Mouse (Mus musculus) ES-E14 (cell line): ENCODE measurements around the gene Bik. TPM values are rescaled to one million over a fixed set of nuclear protein-coding genes. Genes with fewer than 3 reads are reported as not detected.
"Not testable (repeated sequence)": the region's sequence is repeated elsewhere in the genome, so short reads cannot be mapped to it uniquely, and the experiment has no call there.

Experiments used
- DNase-seq: peaks from one replicate; pipeline ENCODE4 v3.0.0-alpha.2; 2013; ENCODE audit warnings: low read depth, low spot score
- H3K27ac ChIP-seq: 2 replicates; pipeline ENCODE4 v1.5.1; 2012; ENCODE audit warnings: low read depth, mild to moderate bottlenecking, low read length, moderate library complexity, mixed read lengths; ENCODE audit not compliant: poor library complexity, insufficient read depth, severe bottlenecking
- H3K36me3 ChIP-seq: 2 replicates; pipeline ENCODE4 v1.6.1; 2012; ENCODE audit warnings: mild to moderate bottlenecking, low read length, moderate library complexity, mixed read lengths; ENCODE audit not compliant: control insufficient read depth, poor library complexity, insufficient read depth, severe bottlenecking
- H3K4me1 ChIP-seq, 2 experiments: fragments of 150-350 bp in 1 of 2; sonication (generic) in 1 of 2; 2 replicates each; pipeline ENCODE4 v1.6.1; 2012; ENCODE audit warnings: low read length in 2 of 2, mild to moderate bottlenecking in 1 of 2, mixed read lengths in 1 of 2; ENCODE audit not compliant: control insufficient read depth in 2 of 2, insufficient read depth in 2 of 2, poor library complexity in 1 of 2
- H3K4me3 ChIP-seq, 2 experiments: fragments of 150-350 bp in 1 of 2; sonication (generic) in 1 of 2; 2 replicates each; pipeline ENCODE4 v1.5.1; 2012; ENCODE audit warnings: low read length in 2 of 2, low read depth in 1 of 2, mild to moderate bottlenecking in 1 of 2, mixed read lengths in 1 of 2; ENCODE audit not compliant: insufficient read depth in 1 of 2, poor library complexity in 1 of 2, severe bottlenecking in 1 of 2
- H3K9ac ChIP-seq: 2 replicates; pipeline ENCODE4 v1.6.1; 2012; ENCODE audit warnings: low read depth, mild to moderate bottlenecking, low read length, mixed read lengths; ENCODE audit not compliant: poor library complexity, insufficient read depth, severe bottlenecking
- H3K9me3 ChIP-seq: fragments of 150-350 bp; sonication (generic); 2 replicates; pipeline ENCODE4 v1.6.1; 2012; ENCODE audit warnings: low read depth, mild to moderate bottlenecking, low read length; ENCODE audit not compliant: control insufficient read depth, insufficient read depth
- CHD2 ChIP-seq: IDR thresholded peaks from 2 replicates; pipeline ENCODE4 v1.6.1; 2014; ENCODE audit warnings: mild to moderate bottlenecking, low read depth, low read length, inconsistent platforms
- HCFC1 ChIP-seq: IDR thresholded peaks from 2 replicates; pipeline ENCODE4 v1.6.1; 2012; ENCODE audit warnings: low read length, inconsistent platforms, borderline replicate concordance; ENCODE audit not compliant: insufficient read depth
- MAFK ChIP-seq: IDR thresholded peaks from 2 replicates; pipeline ENCODE4 v1.6.1; 2014; ENCODE audit warnings: mild to moderate bottlenecking, low read depth, low read length, inconsistent platforms; ENCODE audit not compliant: insufficient read depth
- ZC3H11A ChIP-seq: IDR thresholded peaks from 2 replicates; pipeline ENCODE4 v1.6.1; 2012; ENCODE audit warnings: low read depth, mild to moderate bottlenecking, inconsistent platforms, low read length, borderline replicate concordance
- ZNF384 ChIP-seq: IDR thresholded peaks from 2 replicates; pipeline ENCODE4 v1.6.1; 2012; ENCODE audit warnings: low read depth, low read length, inconsistent platforms
- in situ Hi-C, 2 experiments: fragments of 600-800 bp; cut with MboI; formaldehyde crosslinking; loops; one replicate each; pipeline ENCODE4 v1.15.1; 2025; ENCODE audit warnings: low sequenced_read_pairs in 2 of 2, inconsistent platforms in 1 of 2; ENCODE audit not compliant: unreplicated experiment in 2 of 2
- total RNA-seq: library from RNA; depleted of rRNA; stranded (reverse); fragments of 300-350 nt; gene quantifications from 2 replicates; pipeline ENCODE4 v1.2.3, GENCODE M21; 2012

The Bik gene
- total RNA-seq, 1 experiment = 2.5 TPM

- no peak for DNase-seq
- peaks cover 0 to 5% of the 10 kb centered on the region in 2 experiments; a peak in 2 of 4 replicates for H3K4me1 ChIP-seq
- no peaks in the 10 kb centered on the region for H3K9me3 ChIP-seq
- no peak overlapping the region for H3K9ac ChIP-seq
- H3K27ac ChIP-seq = no peak overlapping the region
- TF ChIP-seq MAFK (no peak), ZC3H11A (no peak)
- H3K36me3 ChIP-seq = peaks cover 5% of the 10 kb centered on the region; the same call in 1 of the 2 replicates
- H3K4me3 ChIP-seq = no peak overlapping the region
- in situ Hi-C loops = no loop called here
Measured at GRCm38 (mm10) chr15:83497299-83497698, 29.4 kb upstream of the Bik start.

GRCm38 (mm10) chr15:83499211-83499755 lies 27.4 kb upstream of the Bik start:
- Histone ChIP-seq H3K9me3 (no peaks in the 10 kb centered on the region), H3K27ac (no peak overlapping the region), H3K36me3 (peaks cover 5% of the 10 kb centered on the region; the same call in 1 of the 2 replicates), H3K4me1 (peaks cover 0 to 5% of the 10 kb centered on the region in 2 experiments; a peak in 2 of 4 replicates), H3K9ac (no peak overlapping the region), H3K4me3 (no peak overlapping the region)
- DNase-seq = no peak
- TF ChIP-seq ZNF384 (no peak), CHD2 (no peak), ZC3H11A (no peak), HCFC1 (no peak), MAFK (no peak)
- in situ Hi-C loops = no loop called here

- H3K9me3 ChIP-seq = no peaks in the 10 kb centered on the region
- no peak overlapping the region for H3K27ac ChIP-seq
- no peak overlapping the region for H3K9ac ChIP-seq
- no peak for TF ChIP-seq MAFK
- TF ChIP-seq ZC3H11A = peak; percentile 37; the same call in 1 of the 2 replicates
- H3K36me3 ChIP-seq = peaks cover 5% of the 10 kb centered on the region; the same call in 1 of the 2 replicates
- H3K4me3 ChIP-seq = no peak overlapping the region
- DNase-seq = peak; percentile 65
- in situ Hi-C loops = no loop called here
- H3K4me1 ChIP-seq = peaks cover 0 to 5% of the 10 kb centered on the region in 2 experiments; a peak in 2 of 4 replicates
Measured at GRCm38 (mm10) chr15:83500352-83500751, 26.3 kb upstream of the Bik start.

- H3K4me1 ChIP-seq, H3K9ac ChIP-seq, H3K4me3 ChIP-seq, H3K27ac ChIP-seq, H3K9me3 ChIP-seq, H3K36me3 ChIP-seq, in situ Hi-C loops: not testable (repeated sequence)
- DNase-seq = peak; percentile 74
Measured at GRCm38 (mm10) chr15:83501483-83501882, 25.2 kb upstream of the Bik start.

- H3K27ac ChIP-seq = no peak overlapping the region
- no peaks in the 10 kb centered on the region for H3K36me3 ChIP-seq
- DNase-seq = no peak
- H3K9ac ChIP-seq = peak overlapping the region; percentile 32; the same call in 1 of the 2 replicates
- H3K4me1 ChIP-seq = no peaks in the 10 kb centered on the region
- peak overlapping the region; percentile 74 to 83 for H3K4me3 ChIP-seq
- no peaks in the 10 kb centered on the region for H3K9me3 ChIP-seq
- TF ChIP-seq ZC3H11A (no peak), ZNF384 (no peak), CHD2 (no peak), HCFC1 (no peak), MAFK (no peak)
- in situ Hi-C loops = no loop called here
Measured at GRCm38 (mm10) chr15:83509950-83510804, 16.5 kb upstream of the Bik start.
